Mouse (Mus musculus) kidney, postnatal 36 days (tissue): ENCODE data around the gene Islr.

Experiments
- DNase-seq, 2 experiments: peaks; one replicate each; pipeline ENCODE4 v3.0.0; 2021 to 2022; ENCODE audit warnings: mixed read lengths in 2 of 2

Gene Islr

DNA sequence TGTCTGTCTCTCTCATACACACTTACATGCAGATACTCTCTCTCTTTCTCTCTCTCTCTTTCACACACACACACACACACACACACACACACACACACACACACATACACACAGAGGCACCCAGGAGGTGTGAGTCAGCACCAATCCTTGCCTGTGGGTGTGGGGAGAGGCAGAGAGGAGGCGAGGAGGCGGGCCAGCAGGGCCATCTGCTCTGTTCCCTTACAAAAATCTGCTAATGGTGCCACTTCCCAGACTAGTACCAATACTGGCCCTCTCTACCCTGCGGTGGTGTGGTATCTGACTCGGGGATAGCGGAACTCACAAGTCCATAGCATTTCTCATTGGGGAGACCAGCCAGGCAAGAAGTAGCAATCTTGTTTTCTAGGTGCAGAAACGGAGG, 92.7 kb downstream of the Islr start:
- no peak for DNase-seq

DNA sequence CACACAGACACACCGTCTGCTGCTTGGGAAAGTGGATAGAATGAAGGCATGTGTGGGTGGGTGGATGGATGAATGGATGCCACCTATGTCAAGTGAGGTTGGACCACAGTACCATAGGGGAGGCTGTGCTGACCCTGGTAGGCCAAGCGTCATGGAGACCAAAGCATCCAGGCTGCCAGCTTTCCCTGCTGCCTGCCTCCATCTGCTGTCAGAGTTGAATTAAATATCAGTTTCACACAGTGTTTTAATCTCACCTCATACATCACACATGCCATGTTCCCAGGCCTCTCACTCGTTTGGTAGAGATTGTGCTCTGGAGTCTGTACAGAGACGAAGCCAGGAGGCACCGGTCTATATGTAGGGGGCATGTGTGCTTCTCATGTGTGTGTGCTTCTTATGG, 93.3 kb downstream of the Islr start:
- no peak for DNase-seq

DNA sequence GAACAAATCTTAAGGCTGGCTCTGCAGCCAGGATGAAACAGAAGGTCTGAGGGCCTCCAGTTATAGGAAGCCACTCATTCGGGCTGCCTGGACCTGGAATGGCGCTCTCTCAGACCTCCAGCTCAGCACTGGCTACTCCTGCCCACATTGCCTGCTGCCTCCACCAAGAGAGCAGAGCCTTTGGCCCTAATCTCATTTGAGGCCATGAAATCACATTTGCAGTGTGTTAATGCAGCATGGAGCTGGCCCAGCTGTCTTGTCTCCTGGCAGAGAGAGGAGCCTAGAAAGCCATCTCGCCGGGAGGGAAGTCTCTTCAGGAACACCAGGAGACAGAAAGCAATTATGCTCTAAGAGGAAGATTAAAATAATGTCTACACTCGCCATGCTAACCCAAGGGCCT, 96.6 kb downstream of the Islr start:
- no peak for DNase-seq
